Mouse (Mus musculus) limb, embryonic 14.5 days (tissue): ENCODE data around the gene Gramd2. TPM values are rescaled to one million over a fixed set of nuclear protein-coding genes. Genes with fewer than 3 reads are reported as not detected.

ENCODE experiments used
- ATAC-seq: fragments of 200-750 bp; cut with Nextera tagmentation; 2 replicates; pipeline ENCODE4 v1.8.0; 2017; ENCODE audit warnings: low read depth, moderate number of reproducible peaks, moderate TSS enrichment; ENCODE audit not compliant: low FRiP score
- DNase-seq: peaks from one replicate; pipeline ENCODE4 v3.0.0-alpha.2; 2015; ENCODE audit warnings: low spot score
- H3K27ac ChIP-seq: fragments of 300-500 bp; sonication (generic); replicated peaks from 2 replicates; pipeline ENCODE4 v1.5.1; 2014; ENCODE audit warnings: low read depth, mild to moderate bottlenecking, low read length, moderate library complexity, mixed read lengths
- H3K27me3 ChIP-seq: fragments of 300-500 bp; sonication (generic); 2 replicates; pipeline ENCODE4 v1.6.1; 2014; ENCODE audit warnings: low read length, mixed read lengths; ENCODE audit not compliant: control insufficient read depth, insufficient read depth
- H3K36me3 ChIP-seq: fragments of 300-500 bp; sonication (generic); 2 replicates; pipeline ENCODE4 v1.6.1; 2014; ENCODE audit warnings: mild to moderate bottlenecking, low read length, moderate library complexity, mixed read lengths; ENCODE audit not compliant: control insufficient read depth, insufficient read depth
- H3K4me1 ChIP-seq: fragments of 300-500 bp; sonication (generic); 2 replicates; pipeline ENCODE4 v1.6.1; 2014; ENCODE audit warnings: antibody characterized with exemption, low read length, mixed read lengths; ENCODE audit not compliant: control insufficient read depth, insufficient read depth
- H3K4me2 ChIP-seq: fragments of 300-500 bp; sonication (generic); replicated peaks from 2 replicates; pipeline ENCODE4 v1.6.1; 2014; ENCODE audit warnings: low read depth, mild to moderate bottlenecking, low read length, moderate library complexity; ENCODE audit not compliant: severe bottlenecking
- H3K4me3 ChIP-seq: fragments of 300-500 bp; sonication (generic); replicated peaks from 2 replicates; pipeline ENCODE4 v1.5.1; 2014; ENCODE audit warnings: low read length
- H3K9ac ChIP-seq: fragments of 300-500 bp; sonication (generic); 2 replicates; pipeline ENCODE4 v1.6.1; 2014; ENCODE audit warnings: mild to moderate bottlenecking, low read depth, low read length, moderate library complexity; ENCODE audit not compliant: severe bottlenecking
- H3K9me3 ChIP-seq: fragments of 300-500 bp; sonication (generic); 2 replicates; pipeline ENCODE4 v1.6.1; 2016; ENCODE audit warnings: low read length; ENCODE audit not compliant: control insufficient read depth
- POLR2A ChIP-seq: fragments of 200-500 bp; IDR thresholded peaks from 2 replicates; pipeline ENCODE4 v1.8.0; 2012; ENCODE audit warnings: inconsistent platforms, mild to moderate bottlenecking, moderate library complexity, borderline replicate concordance; ENCODE audit not compliant: insufficient read depth, insufficient read length; ENCODE audit errors: extremely low read depth
- WGBS: fragments of 180-500 bp; shearing (Covaris S2); extraction: QIAGEN DNeasy Blood & Tissue Kit; methylation state at CpG from one replicate; pipeline ENCODE4 v1.1.7; 2014; 5-methylcytosine and 5-hydroxymethylcytosine counted together
- polyA plus RNA-seq, 2 experiments: library from polyadenylated mRNA; depleted of rRNA in 1 of 2; stranded (reverse) in 1 of 2; unstranded in 1 of 2; fragments of >200 nt; fragmentation: Nextera tagmentation in 1 of 2; extraction: Ambion mirVana in 1 of 2; gene quantifications; 2 replicates each; pipeline versions ENCODE4 v1.2.1 to v1.2.3; 2012 to 2014

Gramd2 gene
- polyA plus RNA-seq, 2 experiments = 3.1 to 10.5 TPM

GRCm38 (mm10) chr9:59680534-59680875, 561 bp downstream of the Gramd2 start:
- Histone ChIP-seq H3K27me3 (peaks cover 9% of the 10 kb centered on the region; the same call in 1 of the 2 replicates), H3K4me3 (peak overlapping the region; percentile 46), H3K9me3 (no peaks in the 10 kb centered on the region), H3K4me1 (peaks cover 7% of the 10 kb centered on the region; the same call in 1 of the 2 replicates), H3K36me3 (peaks cover 37% of the 10 kb centered on the region), H3K9ac (peak overlapping the region; percentile 49), H3K4me2 (peak overlapping the region; percentile 96), H3K27ac (no peak overlapping the region)
- WGBS = 10% methylated on average over 16 of the region's 16 CpGs
- no peak for TF ChIP-seq POLR2A
- no peak for DNase-seq
- no peak for ATAC-seq

GRCm38 (mm10) chr9:59684020-59684419, 4.1 kb downstream of the Gramd2 start:
- no peak overlapping the region for H3K27ac ChIP-seq
- H3K4me2 ChIP-seq = no peak overlapping the region
- TF ChIP-seq POLR2A = no peak
- DNase-seq (no peak), ATAC-seq (no peak)
- H3K4me3 ChIP-seq = no peak overlapping the region
- H3K4me1 ChIP-seq = peaks cover 7% of the 10 kb centered on the region; the same call in 1 of the 2 replicates
- H3K27me3 ChIP-seq = peaks cover 9% of the 10 kb centered on the region; the same call in 1 of the 2 replicates
- no peaks in the 10 kb centered on the region for H3K9me3 ChIP-seq
- WGBS = 72% methylated on average over 2 of the region's 2 CpGs
- peaks cover 4% of the 10 kb centered on the region; the same call in 1 of the 2 replicates for H3K36me3 ChIP-seq
- H3K9ac ChIP-seq = no peak overlapping the region

DNA sequence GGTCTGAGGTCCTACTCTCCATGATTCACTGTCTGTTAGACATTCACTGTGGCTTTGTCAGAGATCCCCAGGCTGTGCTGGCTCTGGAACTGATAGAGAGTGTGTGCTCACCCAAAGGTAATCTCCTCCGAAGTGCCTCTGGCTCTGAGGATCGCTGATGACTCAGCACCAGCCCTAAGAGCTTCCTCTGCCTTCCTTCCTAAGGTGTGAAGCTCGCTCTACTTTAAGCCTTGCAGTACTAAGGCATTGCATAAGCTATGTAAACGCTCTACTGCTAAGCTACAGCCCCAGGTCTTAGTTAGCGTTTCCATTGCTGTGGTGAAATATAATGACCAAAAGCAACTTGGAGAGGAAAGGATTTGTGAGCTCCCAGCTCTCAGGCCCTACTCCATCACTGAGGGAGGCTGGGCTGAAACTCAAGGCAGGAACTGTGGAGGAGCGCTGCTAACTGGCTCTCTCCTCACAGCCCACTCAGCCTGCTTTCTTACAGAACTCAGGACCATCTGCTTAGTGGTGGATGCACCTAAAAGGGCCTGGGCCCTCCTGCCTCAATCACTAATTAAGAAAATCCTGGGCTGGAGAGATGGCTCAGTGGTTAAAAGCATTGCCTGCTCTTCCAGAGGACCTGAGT, 7.6 kb downstream of the Gramd2 start:
- no peak for DNase-seq
- no peak for ATAC-seq
- TF ChIP-seq POLR2A = no peak
- H3K27ac ChIP-seq = no peak overlapping the region
- H3K27me3 ChIP-seq = no peaks in the 10 kb centered on the region
- no peak overlapping the region for H3K9ac ChIP-seq
- 31% methylated on average over 6 of the region's 6 CpGs for WGBS
- H3K4me2 ChIP-seq = no peak overlapping the region
- peaks cover 9% of the 10 kb centered on the region for H3K4me1 ChIP-seq
- no peaks in the 10 kb centered on the region for H3K9me3 ChIP-seq
- H3K36me3 ChIP-seq = no peaks in the 10 kb centered on the region
- H3K4me3 ChIP-seq = no peak overlapping the region

DNA sequence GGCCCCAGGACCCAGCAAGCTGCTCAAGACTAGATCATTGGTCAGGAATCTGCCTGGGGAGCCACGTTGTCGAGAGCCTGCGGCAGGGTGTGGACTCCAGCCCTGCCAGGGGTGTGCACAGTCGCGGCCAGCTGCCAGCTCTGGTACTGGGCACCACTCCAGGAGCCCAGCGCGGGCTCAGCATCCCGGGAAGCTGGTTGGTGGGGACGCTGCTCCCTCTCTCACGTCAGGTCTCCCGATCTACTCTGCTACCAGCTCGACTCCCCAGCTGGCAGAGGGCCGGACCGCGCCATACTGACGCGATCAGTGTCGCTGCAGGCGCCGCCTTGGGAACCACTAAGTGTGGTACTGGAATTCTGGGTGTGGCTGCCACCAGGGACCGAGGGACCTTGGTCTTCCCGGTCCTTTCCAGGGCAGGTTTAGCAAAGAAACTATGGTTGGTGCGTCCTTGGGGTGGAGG, 11.7 kb downstream of the Gramd2 start:
- H3K27ac ChIP-seq = peak overlapping the region; percentile 61; the same call in 1 of the 2 replicates
- DNase-seq (peak; percentile 83), ATAC-seq (peak; percentile 82)
- peak overlapping the region; percentile 55 for H3K4me2 ChIP-seq
- H3K27me3 ChIP-seq = no peaks in the 10 kb centered on the region
- no peaks in the 10 kb centered on the region for H3K9me3 ChIP-seq
- H3K36me3 ChIP-seq = no peaks in the 10 kb centered on the region
- H3K4me3 ChIP-seq = peak overlapping the region; percentile 32
- peaks cover 14% of the 10 kb centered on the region for H3K4me1 ChIP-seq
- H3K9ac ChIP-seq = peak overlapping the region; percentile 29; the same call in 1 of the 2 replicates
- no peak for TF ChIP-seq POLR2A
- 3% methylated on average over 22 of the region's 23 CpGs for WGBS

GRCm38 (mm10) chr9:59692145-59692544, 12.2 kb downstream of the Gramd2 start:
- whole genome bisulfite sequencing = 26% methylated on average over 9 of the region's 9 CpGs
- peak overlapping the region; percentile 61; the same call in 1 of the 2 replicates for H3K27ac ChIP-seq
- no peaks in the 10 kb centered on the region for H3K36me3 ChIP-seq
- H3K9me3 ChIP-seq = no peaks in the 10 kb centered on the region
- H3K4me1 ChIP-seq = peaks cover 14% of the 10 kb centered on the region
- H3K27me3 ChIP-seq = no peaks in the 10 kb centered on the region
- ATAC-seq (peak; percentile 39; the same call in 1 of the 2 replicates), DNase-seq (peak; percentile 49)
- H3K4me2 ChIP-seq = peak overlapping the region; percentile 55
- no peak for TF ChIP-seq POLR2A
- H3K4me3 ChIP-seq = peak overlapping the region; percentile 32
- H3K9ac ChIP-seq = 0 out of 2 replicates have a peak overlapping the region, but pooled peaks have one; percentile 29
